Mouse (Mus musculus) liver, embryonic 16.5 days (tissue): Measurements from ENCODE around the gene Ift81. TPM values are rescaled to one million over a fixed set of nuclear protein-coding genes. Genes with fewer than 3 reads are reported as not detected.
A peak's percentile ranks its signal among the peaks of the same experiment; 100 is the strongest.

Experiments used
- ATAC-seq: fragments of 200-750 bp; cut with Nextera tagmentation; 2 replicates; pipeline ENCODE4 v1.8.0; 2017; ENCODE audit warnings: low read depth, mild to moderate bottlenecking, moderate number of reproducible peaks, moderate library complexity
- H3K27ac ChIP-seq: fragments of 300-500 bp; sonication (generic); 2 replicates; pipeline ENCODE4 v1.5.1; 2014; ENCODE audit warnings: mild to moderate bottlenecking, low read length
- H3K27me3 ChIP-seq: fragments of 300-500 bp; sonication (generic); 2 replicates; pipeline ENCODE4 v1.6.1; 2014; ENCODE audit warnings: low read depth, low read length, mixed read lengths; ENCODE audit not compliant: control insufficient read depth, insufficient read depth
- H3K36me3 ChIP-seq: fragments of 300-500 bp; sonication (generic); 2 replicates; pipeline ENCODE4 v1.6.1; 2014; ENCODE audit warnings: mild to moderate bottlenecking; ENCODE audit not compliant: control insufficient read depth, insufficient read depth
- H3K4me1 ChIP-seq: fragments of 300-500 bp; sonication (generic); 2 replicates; pipeline ENCODE4 v1.6.1; 2014; ENCODE audit warnings: low read depth, low read length, mixed read lengths; ENCODE audit not compliant: control insufficient read depth
- H3K4me2 ChIP-seq: fragments of 300-500 bp; sonication (generic); 2 replicates; pipeline ENCODE4 v1.6.1; 2014; ENCODE audit warnings: low read depth, low read length, mixed read lengths
- H3K4me3 ChIP-seq: fragments of 300-500 bp; sonication (generic); 2 replicates; pipeline ENCODE4 v1.5.1; 2014; ENCODE audit warnings: low read depth, mild to moderate bottlenecking, low read length
- H3K9ac ChIP-seq: fragments of 300-500 bp; sonication (generic); 2 replicates; pipeline ENCODE4 v1.6.1; 2014; ENCODE audit warnings: low read depth, low read length
- H3K9me3 ChIP-seq: fragments of 300-500 bp; sonication (generic); replicated peaks from 2 replicates; pipeline ENCODE4 v1.6.1; 2016; ENCODE audit warnings: low read length; ENCODE audit not compliant: control insufficient read depth
- WGBS: fragments of 180-500 bp; shearing (Covaris S2); extraction: QIAGEN DNeasy Blood & Tissue Kit; methylation state at CpG from one replicate; pipeline ENCODE4 v1.1.7; 2014; ENCODE audit not compliant: insufficient replicate concordance; 5-methylcytosine and 5-hydroxymethylcytosine counted together
- polyA plus RNA-seq: library from polyadenylated mRNA; unstranded; fragments of >200 nt; fragmentation: Nextera tagmentation; extraction: Ambion mirVana; gene quantifications from 2 replicates; pipeline ENCODE4 v1.2.1, GENCODE M21; 2015

The Ift81 gene
- polyA plus RNA-seq, 1 experiment from 2014 or later, result 1.9 TPM

DNA sequence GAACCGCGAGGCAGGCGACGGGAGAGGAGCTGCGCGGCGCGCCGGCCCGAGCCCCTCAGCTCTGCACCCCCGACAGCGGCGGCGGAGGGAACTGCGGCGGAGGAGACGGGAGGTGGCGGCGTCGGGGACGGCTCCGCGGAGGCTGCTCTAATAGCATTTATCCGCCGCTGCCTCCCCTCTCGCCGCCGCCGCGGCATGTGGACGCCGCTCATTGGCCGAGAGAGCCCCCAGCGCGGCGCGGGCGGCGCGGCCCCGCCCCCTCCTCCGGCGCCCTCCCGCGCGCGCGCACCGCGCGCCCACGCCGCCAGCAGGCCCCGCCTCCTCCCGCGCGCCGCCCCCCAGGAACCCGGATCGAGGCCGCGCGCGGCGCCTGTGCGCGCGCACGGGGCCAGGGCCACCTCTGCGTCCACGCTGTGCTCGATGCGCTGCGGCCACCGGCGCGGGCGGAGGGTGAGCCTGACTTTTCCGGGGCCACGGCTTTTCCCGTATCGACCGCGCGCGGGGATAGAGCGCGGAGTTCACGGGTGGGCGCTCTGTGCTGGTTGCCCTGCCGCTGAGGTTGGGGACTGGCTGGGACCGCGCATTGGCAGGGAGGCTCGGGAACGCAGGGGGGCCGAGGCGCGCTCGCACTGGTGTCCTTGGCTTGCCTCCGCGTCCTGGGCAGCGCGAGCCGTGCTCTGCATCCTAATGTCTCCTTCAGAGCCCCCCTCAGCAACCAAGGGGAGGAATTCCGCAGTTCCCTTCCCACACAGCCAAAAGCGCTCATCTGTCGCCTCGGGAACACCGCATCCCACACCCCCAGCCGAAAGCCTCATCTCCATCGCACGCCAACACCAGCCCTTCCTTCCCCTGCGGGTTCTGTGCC, 112.0 kb downstream of the Ift81 start, which contains the start of gene Atp2a2:
TSS of gene Atp2a2 (minus strand) at position 149 of the 865 bp plus-strand sequence.
- peak; percentile 92 for ATAC-seq
- Histone ChIP-seq H3K36me3 (peaks cover 4% of the 10 kb centered on the region), H3K4me3 (peak within 1 kb of the TSS; percentile 100), H3K4me1 (peaks cover 16% of the 10 kb centered on the region), H3K9ac (peak within 1 kb of the TSS; percentile 99), H3K27me3 (peaks cover 5% of the 10 kb centered on the region), H3K27ac (peak within 1 kb of the TSS; percentile 97), H3K4me2 (peak within 1 kb of the TSS; percentile 97), H3K9me3 (no peaks in the 10 kb centered on the region)
- under 1% methylated on average over 80 of the region's 113 CpGs for WGBS

DNA sequence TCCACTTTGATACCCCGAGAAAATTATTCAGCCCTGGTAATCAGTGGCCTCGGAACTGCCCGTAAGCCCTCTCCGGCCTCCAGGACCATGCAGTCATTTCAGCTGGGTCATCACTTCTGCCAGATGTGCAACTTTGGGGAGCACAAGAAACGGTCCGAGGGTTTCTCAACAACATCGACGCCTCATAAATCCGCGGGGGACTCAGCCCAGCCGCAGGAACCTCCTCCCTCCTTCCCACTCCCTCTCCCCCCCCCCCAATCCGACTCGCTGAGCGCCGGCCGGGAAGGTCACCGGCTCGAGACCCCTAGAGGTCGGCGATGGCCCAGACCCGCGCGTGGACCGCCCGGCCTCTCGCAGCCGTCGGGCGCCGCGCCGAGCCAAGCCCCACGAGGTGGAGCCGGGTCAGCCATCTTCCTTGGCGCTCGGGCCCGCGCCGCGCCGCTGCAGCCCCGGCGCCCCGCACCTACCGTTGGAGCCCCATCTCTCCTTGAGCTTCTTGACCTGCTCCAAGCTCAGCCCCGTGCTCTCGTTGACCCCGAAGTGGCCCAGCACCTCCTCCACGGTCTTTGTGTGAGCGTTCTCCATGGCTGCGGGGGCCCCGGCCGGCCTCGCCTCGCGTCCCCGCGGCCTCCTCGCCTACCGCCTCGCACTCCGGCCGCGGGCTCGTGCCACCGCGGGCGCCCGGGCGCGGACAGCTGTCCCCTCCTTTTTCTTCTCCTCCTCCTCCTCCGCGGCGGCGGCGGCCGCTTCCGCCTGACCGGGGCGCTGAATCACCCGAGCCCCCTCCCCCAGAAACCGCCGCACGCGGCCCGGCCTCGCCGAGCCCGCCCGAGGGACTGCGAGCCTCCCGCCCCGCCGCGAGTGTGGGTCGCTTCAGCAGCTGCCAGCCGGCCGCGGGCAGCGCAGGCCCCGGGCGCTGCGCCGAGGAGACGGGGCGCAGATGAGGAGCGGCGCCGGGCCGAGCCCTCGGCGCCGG, 112.9 kb downstream of the Ift81 start:
- H3K4me1 ChIP-seq, result peaks cover 16% of the 10 kb centered on the region
- H3K27ac ChIP-seq, result peak overlapping the region; percentile 97
- WGBS, result under 1% methylated on average over 105 of the region's 113 CpGs
- peak overlapping the region; percentile 100 for H3K4me3 ChIP-seq
- ATAC-seq, result peak; percentile 23
- no peaks in the 10 kb centered on the region for H3K9me3 ChIP-seq
- peak overlapping the region; percentile 99 for H3K9ac ChIP-seq
- peaks cover 6% of the 10 kb centered on the region for H3K36me3 ChIP-seq
- peaks cover 5% of the 10 kb centered on the region for H3K27me3 ChIP-seq
- H3K4me2 ChIP-seq, result peak overlapping the region; percentile 83

DNA sequence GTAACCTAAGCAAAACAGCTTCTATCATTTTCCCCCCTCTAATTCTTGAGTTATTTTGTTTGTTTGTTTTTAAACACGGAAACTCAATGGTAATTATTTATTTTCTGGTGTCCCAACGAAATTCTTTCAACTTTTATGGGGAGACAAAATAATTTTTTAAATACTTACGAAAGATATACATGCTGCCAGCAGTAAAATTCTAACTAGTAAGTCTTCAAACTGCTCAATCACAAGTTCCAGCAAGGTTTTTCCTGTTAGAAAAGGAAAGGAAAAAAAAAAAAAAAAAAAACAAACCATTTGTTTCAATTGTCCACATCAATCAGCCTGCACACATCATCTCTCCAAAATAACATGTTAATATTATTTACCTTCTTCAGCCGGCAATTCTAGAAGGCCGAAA, 113.8 kb downstream of the Ift81 start:
- Histone ChIP-seq H3K4me3 (peak overlapping the region; percentile 100), H3K27ac (peak overlapping the region; percentile 97; the same call in 1 of the 2 replicates), H3K9me3 (no peaks in the 10 kb centered on the region), H3K4me1 (peaks cover 16% of the 10 kb centered on the region), H3K27me3 (peaks cover 5% of the 10 kb centered on the region), H3K4me2 (peak overlapping the region; percentile 83), H3K9ac (peak overlapping the region; percentile 99), H3K36me3 (peaks cover 12% of the 10 kb centered on the region)
- 19% methylated on average over 5 of the region's 5 CpGs for WGBS
- no peak for ATAC-seq

Other genes with a start within 250 kb of the Ift81 start
- gene Gpn3, start 242.6 kb downstream of the Ift81 start, polyA plus RNA-seq, result 46.8 and 52.8 TPM in 2 replicates
- 13.7 and 14.1 TPM in 2 replicates for gene Fam216a, start 242.2 kb downstream of the Ift81 start, polyA plus RNA-seq
- 85.4 and 105 TPM in 2 replicates for gene Arpc3, start 222.6 kb downstream of the Ift81 start, polyA plus RNA-seq
- 14.7 and 14.9 TPM in 2 replicates for gene Anapc7, start 192.8 kb downstream of the Ift81 start, polyA plus RNA-seq
- gene Atp2a2, start 112.3 kb downstream of the Ift81 start, polyA plus RNA-seq, result 10.0 and 11.3 TPM in 2 replicates
- gene P2rx7, start 29.4 kb upstream of the Ift81 start, polyA plus RNA-seq, result 1.3 and 1.6 TPM in 2 replicates
- gene P2rx4, start 93.0 kb upstream of the Ift81 start, polyA plus RNA-seq, result 29.4 and 31.3 TPM in 2 replicates
- 7.6 and 8.4 TPM in 2 replicates for gene Camkk2, start 164.9 kb upstream of the Ift81 start, polyA plus RNA-seq
- 199 and 210 TPM in 2 replicates for gene Anapc5, start 206.8 kb upstream of the Ift81 start, polyA plus RNA-seq
- 10.5 and 10.6 TPM in 2 replicates for gene Rnf34, start 235.5 kb upstream of the Ift81 start, polyA plus RNA-seq